Mouse (Mus musculus) layer of hippocampus, adult 9-11 months (tissue): ENCODE data around the gene Gsdma2.

Experiments
- DNase-seq: peaks from one replicate; pipeline ENCODE4 v3.0.0; 2022

The Gsdma2 gene

DNA sequence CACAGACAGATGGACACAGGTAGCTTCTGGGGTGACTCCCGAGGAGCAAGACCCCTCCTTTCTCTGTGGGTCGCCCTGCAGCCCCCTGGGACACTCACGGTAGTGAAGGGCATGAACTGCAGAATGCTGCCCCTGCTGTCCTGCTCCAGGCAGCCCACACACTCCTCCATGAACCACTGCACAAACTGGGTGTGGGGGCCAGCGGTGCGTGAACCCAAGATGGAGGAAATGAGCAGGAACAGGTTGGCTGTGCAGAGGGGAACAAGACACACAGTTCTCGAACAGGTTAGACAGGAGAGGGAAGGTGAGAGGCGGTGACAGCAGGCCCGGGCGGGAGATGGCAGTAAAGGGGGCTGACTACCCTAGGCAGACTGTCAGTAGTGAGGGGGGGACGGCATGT lies 58.5 kb downstream of the Gsdma2 start:
- no peak for DNase-seq
